Mouse (Mus musculus): Measurements from ENCODE around the gene Apoh. TPM values are rescaled to one million over a fixed set of nuclear protein-coding genes. Genes with fewer than 3 reads are reported as not detected.

Apoh gene
- 0.59 and 1.9 TPM in 2 replicates for polyA plus RNA-seq (2012; rRNA removed)

DNA sequence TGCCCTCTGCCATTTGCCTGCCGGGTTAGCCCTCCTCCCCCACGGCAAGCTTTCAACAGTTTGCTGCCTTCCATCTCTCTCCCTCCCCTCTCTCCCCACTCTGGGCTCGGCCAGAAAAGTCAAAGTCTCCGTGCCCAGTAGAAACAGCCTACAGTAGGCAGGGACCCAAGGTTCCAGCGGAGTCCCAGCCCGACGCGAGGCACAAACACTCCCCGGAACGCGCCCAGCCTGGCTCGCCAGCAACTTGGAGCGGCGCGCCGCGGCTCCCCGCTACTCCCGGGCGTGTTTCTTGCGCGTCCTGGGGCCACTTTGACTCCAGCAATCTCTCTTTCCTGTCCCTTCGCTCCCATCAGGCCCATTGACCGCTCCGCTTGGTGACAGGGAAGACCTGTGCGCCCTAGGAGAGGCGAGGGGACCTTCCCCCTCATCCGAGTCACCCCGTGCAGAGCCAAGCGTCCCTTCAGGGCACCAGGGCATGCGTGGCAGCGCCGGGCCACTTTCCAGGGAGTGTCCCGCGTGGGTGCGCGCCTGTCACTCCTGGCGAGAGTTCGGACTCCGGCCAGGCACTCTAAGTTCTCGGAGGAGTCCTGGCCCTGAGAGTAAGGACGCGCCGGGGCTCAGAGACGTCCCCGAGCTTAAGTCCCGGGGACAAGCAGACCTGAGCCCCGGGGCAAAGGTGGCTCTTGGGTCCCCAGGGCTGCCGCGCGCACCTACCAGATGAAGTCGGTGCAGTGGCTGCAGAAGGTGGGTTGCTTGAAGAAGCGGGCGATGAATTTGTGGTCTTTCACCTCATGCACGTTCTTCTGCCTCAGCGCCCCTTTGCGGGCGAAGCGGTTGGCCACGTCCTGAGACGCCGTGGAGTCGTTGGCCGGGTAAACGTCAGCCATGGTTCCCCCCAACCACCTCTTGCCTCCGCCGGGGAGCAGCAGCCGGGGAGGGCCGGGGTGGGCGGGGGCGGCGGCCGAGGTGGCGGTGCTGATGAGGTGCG lies at the start of gene Apoh:
Apoh (plus strand) TSS at position 574 of the 988 bp plus-strand sequence.
- Histone ChIP-seq H3K4me3 (replicated peaks; ENCODE audit: extremely low read depth, low read depth, low read length) (peak within 1 kb of the TSS; percentile 81), H3K4me1 (ENCODE audit: control insufficient read depth, insufficient read depth, low read length) (peaks cover 3% of the 10 kb centered on the region; the same call in 1 of the 2 replicates)
- TF ChIP-seq POLR2A (IDR thresholded peaks at IDR 0.05; ENCODE audit: borderline replicate concordance, extremely low read depth, low read depth, low read length) = no peak
- TF ChIP-seq CTCF (IDR thresholded peaks at IDR 0.05; ENCODE audit: insufficient read depth, low read length) = no peak
- under 1% methylated on average over 75 of the region's 75 CpGs for WGBS
- DNase-seq = peak; percentile 65

DNA sequence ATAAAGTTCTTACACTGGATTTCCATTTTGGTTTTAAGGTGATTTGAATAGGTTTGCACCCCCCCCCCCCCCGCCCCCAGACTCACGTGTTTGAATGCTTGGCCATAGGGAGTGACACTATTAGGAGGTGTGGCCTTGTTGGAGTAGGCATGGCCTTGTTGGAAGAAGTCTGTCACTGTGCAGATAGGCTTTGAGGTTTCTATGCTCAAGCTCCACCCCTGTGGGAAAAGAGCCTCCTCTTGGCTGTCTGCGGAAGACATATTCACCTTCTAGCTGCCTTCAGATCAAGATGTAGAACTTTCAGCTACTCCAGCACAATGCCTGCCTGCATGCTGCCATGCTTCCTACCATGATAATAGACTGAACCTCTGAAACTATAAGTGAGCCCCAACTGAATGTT lies 49.3 kb upstream of the Apoh start:
- no peak overlapping the region for H3K4me3 ChIP-seq (replicated peaks; ENCODE audit: extremely low read depth, low read depth, low read length)
- WGBS = 67% methylated on average over 3 of the region's 3 CpGs

GRCm38 (mm10) chr11:108294305-108294813 lies 48.8 kb upstream of the Apoh start:
- no peaks in the 10 kb centered on the region for H3K4me1 ChIP-seq (ENCODE audit: control insufficient read depth, insufficient read depth, low read length)
- DNase-seq = no peak
- no peak overlapping the region for H3K4me3 ChIP-seq (replicated peaks; ENCODE audit: extremely low read depth, low read depth, low read length)
- 79% methylated on average over 12 of the region's 12 CpGs for WGBS
- TF ChIP-seq CTCF (IDR thresholded peaks at IDR 0.05; ENCODE audit: insufficient read depth, low read length) (no peak), POLR2A (IDR thresholded peaks at IDR 0.05; ENCODE audit: borderline replicate concordance, extremely low read depth, low read depth, low read length) (no peak)

More for the DNA sequence above, 49.3 kb upstream of the Apoh start:
- DNase-seq = no peak
- no peaks in the 10 kb centered on the region for H3K4me1 ChIP-seq (ENCODE audit: control insufficient read depth, insufficient read depth, low read length)
- TF ChIP-seq CTCF (IDR thresholded peaks at IDR 0.05; ENCODE audit: insufficient read depth, low read length) = no peak
- no peak for TF ChIP-seq POLR2A (IDR thresholded peaks at IDR 0.05; ENCODE audit: borderline replicate concordance, extremely low read depth, low read depth, low read length)

DNA sequence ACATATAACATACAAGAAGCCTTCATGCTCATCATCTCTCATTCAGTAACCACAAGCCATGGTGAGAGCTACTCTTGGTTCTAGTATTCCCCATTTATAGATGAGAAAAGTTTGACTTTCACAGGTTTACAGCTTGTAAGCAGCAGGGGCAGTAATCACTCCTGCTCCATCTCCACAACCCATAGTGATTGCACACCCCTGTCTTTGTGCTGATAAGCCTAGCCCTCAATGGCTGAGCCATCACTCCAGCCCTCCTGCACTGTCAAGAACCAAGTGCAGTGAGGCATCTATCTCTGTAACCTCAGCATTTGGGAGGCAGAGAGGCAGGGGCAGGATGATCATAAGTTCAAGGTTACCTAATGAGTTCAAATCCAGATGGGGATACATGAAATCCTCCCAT lies 47.8 kb upstream of the Apoh start:
- no peak for DNase-seq
- H3K4me1 ChIP-seq (ENCODE audit: control insufficient read depth, insufficient read depth, low read length) = no peaks in the 10 kb centered on the region
- TF ChIP-seq CTCF (IDR thresholded peaks at IDR 0.05; ENCODE audit: insufficient read depth, low read length) (no peak), POLR2A (IDR thresholded peaks at IDR 0.05; ENCODE audit: borderline replicate concordance, extremely low read depth, low read depth, low read length) (no peak)
- H3K4me3 ChIP-seq (replicated peaks; ENCODE audit: extremely low read depth, low read depth, low read length) = no peak overlapping the region

- WGBS = 74% methylated on average over 8 of the region's 8 CpGs
- Histone ChIP-seq H3K4me3 (replicated peaks; ENCODE audit: extremely low read depth, low read depth, low read length) (no peak overlapping the region), H3K4me1 (ENCODE audit: control insufficient read depth, insufficient read depth, low read length) (no peaks in the 10 kb centered on the region)
- TF ChIP-seq POLR2A (IDR thresholded peaks at IDR 0.05; ENCODE audit: borderline replicate concordance, extremely low read depth, low read depth, low read length) (no peak), CTCF (IDR thresholded peaks at IDR 0.05; ENCODE audit: insufficient read depth, low read length) (no peak)
- no peak for DNase-seq
These were observed 45.2 kb upstream of the Apoh start for GRCm38 (mm10) chr11:108297956-108298355.

- no peak for DNase-seq
- Histone ChIP-seq H3K4me3 (replicated peaks; ENCODE audit: extremely low read depth, low read depth, low read length) (no peak overlapping the region), H3K4me1 (ENCODE audit: control insufficient read depth, insufficient read depth, low read length) (peaks cover 5% of the 10 kb centered on the region; the same call in 1 of the 2 replicates)
- 82% methylated on average over 10 of the region's 10 CpGs for WGBS
- TF ChIP-seq CTCF (IDR thresholded peaks at IDR 0.05; ENCODE audit: insufficient read depth, low read length) (no peak), POLR2A (IDR thresholded peaks at IDR 0.05; ENCODE audit: borderline replicate concordance, extremely low read depth, low read depth, low read length) (no peak)
These were observed 43.2 kb upstream of the Apoh start for GRCm38 (mm10) chr11:108299913-108300312.

- no peak overlapping the region for H3K4me3 ChIP-seq (replicated peaks; ENCODE audit: extremely low read depth, low read depth, low read length)
- peaks cover 5% of the 10 kb centered on the region; the same call in 1 of the 2 replicates for H3K4me1 ChIP-seq (ENCODE audit: control insufficient read depth, insufficient read depth, low read length)
- TF ChIP-seq POLR2A (IDR thresholded peaks at IDR 0.05; ENCODE audit: borderline replicate concordance, extremely low read depth, low read depth, low read length) (no peak), CTCF (IDR thresholded peaks at IDR 0.05; ENCODE audit: insufficient read depth, low read length) (no peak)
- WGBS = 88% methylated on average over 1 of the region's 1 CpGs
- no peak for DNase-seq
These were observed 42.7 kb upstream of the Apoh start for GRCm38 (mm10) chr11:108300443-108300842.

DNA sequence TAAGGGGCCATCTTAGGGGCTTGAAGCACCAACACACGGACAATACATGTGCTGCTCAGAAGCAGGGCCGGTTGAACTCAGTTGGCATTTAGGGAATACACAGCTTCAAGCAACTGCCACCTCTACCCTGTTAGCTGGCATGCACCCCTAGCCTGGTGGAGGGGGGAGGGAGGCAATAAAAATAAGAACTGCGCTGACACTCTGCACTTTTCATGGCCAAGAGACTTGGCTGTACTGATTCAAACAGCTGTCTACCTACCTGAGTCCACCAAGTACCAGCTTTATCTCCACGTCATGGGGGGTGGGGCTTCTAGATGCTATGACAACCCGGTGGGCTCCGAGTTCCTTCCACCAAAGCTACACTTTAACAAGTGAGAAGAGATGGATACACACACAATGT lies 42.1 kb upstream of the Apoh start:
- TF ChIP-seq CTCF (IDR thresholded peaks at IDR 0.05; ENCODE audit: insufficient read depth, low read length) (no peak), POLR2A (IDR thresholded peaks at IDR 0.05; ENCODE audit: borderline replicate concordance, extremely low read depth, low read depth, low read length) (no peak)
- peaks cover 5% of the 10 kb centered on the region; the same call in 1 of the 2 replicates for H3K4me1 ChIP-seq (ENCODE audit: control insufficient read depth, insufficient read depth, low read length)
- no peak for DNase-seq
- H3K4me3 ChIP-seq (replicated peaks; ENCODE audit: extremely low read depth, low read depth, low read length) = no peak overlapping the region
- WGBS = 84% methylated on average over 6 of the region's 6 CpGs

DNA sequence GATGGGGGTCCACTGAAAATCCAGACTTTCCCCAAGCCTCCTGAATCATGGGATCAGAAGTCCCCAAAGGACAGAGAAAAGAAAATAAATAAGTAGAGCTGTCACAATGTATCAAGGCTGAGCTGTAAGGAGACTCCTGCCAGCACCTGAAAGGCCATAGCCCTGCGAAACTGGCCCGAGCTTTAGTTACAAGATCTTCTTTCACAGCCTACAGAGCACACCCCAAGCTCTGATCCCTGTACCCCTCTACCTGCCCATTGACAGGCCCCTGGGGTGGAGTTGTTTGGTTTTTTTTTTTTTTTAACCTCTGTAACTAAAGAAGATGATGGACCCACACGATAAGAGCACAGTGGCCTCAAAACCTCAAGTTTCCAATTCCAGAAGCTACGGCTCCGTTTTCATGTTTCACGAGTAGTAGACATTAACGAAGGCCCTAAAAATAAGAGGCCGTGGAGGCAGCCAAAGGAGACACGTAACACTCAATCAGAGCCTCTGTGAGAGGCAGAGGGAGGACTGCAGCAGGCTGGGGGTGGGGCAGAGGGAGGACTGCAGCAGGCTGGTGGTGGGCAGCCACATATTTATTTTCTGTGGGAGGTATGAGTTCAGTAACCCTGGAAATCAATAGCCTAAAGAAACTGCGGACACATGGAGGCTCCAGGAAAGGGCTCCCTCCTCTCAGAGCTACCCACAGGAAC lies 41.2 kb upstream of the Apoh start:
- 79% methylated on average over 10 of the region's 10 CpGs for WGBS
- Histone ChIP-seq H3K4me1 (ENCODE audit: control insufficient read depth, insufficient read depth, low read length) (peaks cover 5% of the 10 kb centered on the region; the same call in 1 of the 2 replicates), H3K4me3 (replicated peaks; ENCODE audit: extremely low read depth, low read depth, low read length) (no peak overlapping the region)
- TF ChIP-seq POLR2A (IDR thresholded peaks at IDR 0.05; ENCODE audit: borderline replicate concordance, extremely low read depth, low read depth, low read length) = no peak
- no peak for TF ChIP-seq CTCF (IDR thresholded peaks at IDR 0.05; ENCODE audit: insufficient read depth, low read length)
- DNase-seq = no peak
